Mouse (Mus musculus) lung, embryonic 15.5 days (tissue): ENCODE measurements around the gene Sox6. TPM values are rescaled to one million over a fixed set of nuclear protein-coding genes. Genes with fewer than 3 reads are reported as not detected.

Experiments used
- ATAC-seq: fragments of 200-750 bp; cut with Nextera tagmentation; 2 replicates; pipeline ENCODE4 v1.8.0; 2017; ENCODE audit warnings: moderate number of reproducible peaks, borderline replicate concordance; ENCODE audit not compliant: low FRiP score, low TSS enrichment; ENCODE audit errors: extremely low read depth
- H3K27ac ChIP-seq: fragments of 300-500 bp; sonication (generic); 2 replicates; pipeline ENCODE4 v1.5.1; 2015; ENCODE audit warnings: moderate library complexity, mild to moderate bottlenecking, inconsistent platforms
- H3K27me3 ChIP-seq: fragments of 300-500 bp; sonication (generic); 2 replicates; pipeline ENCODE4 v1.6.1; 2015; ENCODE audit warnings: inconsistent platforms
- H3K36me3 ChIP-seq: fragments of 300-500 bp; sonication (generic); 2 replicates; pipeline ENCODE4 v1.6.1; 2015; ENCODE audit warnings: inconsistent platforms
- H3K4me1 ChIP-seq: fragments of 300-500 bp; sonication (generic); 2 replicates; pipeline ENCODE4 v1.6.1; 2015; ENCODE audit warnings: inconsistent platforms
- H3K4me2 ChIP-seq: fragments of 300-500 bp; sonication (generic); 2 replicates; pipeline ENCODE4 v1.6.1; 2015; ENCODE audit warnings: inconsistent platforms, mild to moderate bottlenecking, moderate library complexity
- H3K4me3 ChIP-seq: fragments of 300-500 bp; sonication (generic); 2 replicates; pipeline ENCODE4 v1.5.1; 2015; ENCODE audit warnings: mild to moderate bottlenecking, inconsistent platforms
- H3K9ac ChIP-seq: fragments of 300-500 bp; sonication (generic); 2 replicates; pipeline ENCODE4 v1.6.1; 2015; ENCODE audit warnings: inconsistent platforms
- H3K9me3 ChIP-seq: fragments of 300-500 bp; sonication (generic); 2 replicates; pipeline ENCODE4 v1.6.1; 2016; ENCODE audit warnings: inconsistent platforms
- WGBS: fragments of 180-500 bp; shearing (Covaris S2); methylation state at CpG from one replicate; pipeline ENCODE4 v1.1.7; 2015; 5-methylcytosine and 5-hydroxymethylcytosine counted together
- polyA plus RNA-seq: library from polyadenylated mRNA; unstranded; fragments of >200 nt; fragmentation: Nextera tagmentation; extraction: Ambion mirVana; gene quantifications from 2 replicates; pipeline ENCODE4 v1.2.1, GENCODE M21; 2015

Gene Sox6
- polyA plus RNA-seq, 1 experiment from 2014 or later, result 23.1 TPM

GRCm38 (mm10) chr7:115803256-115803655 lies 235.3 kb downstream of the Sox6 start:
- 33% methylated on average over 3 of the region's 3 CpGs for WGBS
- H3K4me3 ChIP-seq, result no peak overlapping the region
- ATAC-seq, result no peak
- no peak overlapping the region for H3K4me2 ChIP-seq
- H3K4me1 ChIP-seq, result no peaks in the 10 kb centered on the region
- no peaks in the 10 kb centered on the region for H3K36me3 ChIP-seq
- H3K9me3 ChIP-seq, result no peaks in the 10 kb centered on the region
- no peak overlapping the region for H3K9ac ChIP-seq
- no peak overlapping the region for H3K27ac ChIP-seq
- no peaks in the 10 kb centered on the region for H3K27me3 ChIP-seq

GRCm38 (mm10) chr7:115794139-115794858 lies 244.3 kb downstream of the Sox6 start:
- no peaks in the 10 kb centered on the region for H3K27me3 ChIP-seq
- H3K9me3 ChIP-seq, result no peaks in the 10 kb centered on the region
- 80% methylated on average over 4 of the region's 4 CpGs for WGBS
- H3K4me1 ChIP-seq, result no peaks in the 10 kb centered on the region
- H3K4me3 ChIP-seq, result no peak overlapping the region
- H3K27ac ChIP-seq, result no peak overlapping the region
- no peak overlapping the region for H3K4me2 ChIP-seq
- H3K36me3 ChIP-seq, result no peaks in the 10 kb centered on the region
- ATAC-seq, result no peak
- H3K9ac ChIP-seq, result no peak overlapping the region

- Histone ChIP-seq H3K36me3 (no peaks in the 10 kb centered on the region), H3K4me1 (0 out of 2 replicates have a peak, but pooled peaks cover 2% of the 10 kb centered on the region), H3K9ac (no peak overlapping the region), H3K27me3 (no peaks in the 10 kb centered on the region), H3K4me2 (no peak overlapping the region), H3K9me3 (no peaks in the 10 kb centered on the region), H3K4me3 (no peak overlapping the region), H3K27ac (no peak overlapping the region)
- ATAC-seq, result no peak
- WGBS, result 55% methylated on average over 2 of the region's 2 CpGs
Measured at GRCm38 (mm10) chr7:115792841-115793240, 245.8 kb downstream of the Sox6 start.

GRCm38 (mm10) chr7:115789116-115789823 lies 249.3 kb downstream of the Sox6 start:
- Histone ChIP-seq H3K4me2 (no peak overlapping the region), H3K9me3 (no peaks in the 10 kb centered on the region), H3K9ac (no peak overlapping the region), H3K4me1 (0 out of 2 replicates have a peak, but pooled peaks cover 2% of the 10 kb centered on the region), H3K4me3 (no peak overlapping the region), H3K36me3 (no peaks in the 10 kb centered on the region), H3K27ac (no peak overlapping the region; the same call in 1 of the 2 replicates), H3K27me3 (no peaks in the 10 kb centered on the region)
- WGBS, result 43% methylated on average over 5 of the region's 5 CpGs
- ATAC-seq, result no peak

- Histone ChIP-seq H3K4me1 (0 out of 2 replicates have a peak, but pooled peaks cover 2% of the 10 kb centered on the region), H3K36me3 (no peaks in the 10 kb centered on the region), H3K4me2 (no peak overlapping the region), H3K27ac (peak overlapping the region; percentile 49; the same call in 1 of the 2 replicates), H3K9me3 (no peaks in the 10 kb centered on the region), H3K4me3 (no peak overlapping the region), H3K9ac (no peak overlapping the region), H3K27me3 (no peaks in the 10 kb centered on the region)
- 64% methylated on average over 8 of the region's 8 CpGs for WGBS
- peak; percentile 55; the same call in 1 of the 2 replicates for ATAC-seq
Measured at GRCm38 (mm10) chr7:115783982-115784917, 254.3 kb downstream of the Sox6 start.

- Histone ChIP-seq H3K9me3 (no peaks in the 10 kb centered on the region), H3K27ac (no peak overlapping the region), H3K27me3 (no peaks in the 10 kb centered on the region), H3K4me1 (no peaks in the 10 kb centered on the region), H3K36me3 (no peaks in the 10 kb centered on the region), H3K4me2 (no peak overlapping the region), H3K9ac (no peak overlapping the region), H3K4me3 (no peak overlapping the region)
- ATAC-seq, result no peak
- WGBS, result 69% methylated on average over 4 of the region's 4 CpGs
Measured at GRCm38 (mm10) chr7:115780148-115780547, 258.4 kb downstream of the Sox6 start.

- H3K9ac ChIP-seq, result no peak overlapping the region
- no peaks in the 10 kb centered on the region for H3K27me3 ChIP-seq
- WGBS, result 95% methylated on average over 2 of the region's 2 CpGs
- no peak overlapping the region for H3K4me3 ChIP-seq
- ATAC-seq, result no peak
- no peaks in the 10 kb centered on the region for H3K36me3 ChIP-seq
- no peak overlapping the region for H3K4me2 ChIP-seq
- no peaks in the 10 kb centered on the region for H3K4me1 ChIP-seq
- no peak overlapping the region for H3K27ac ChIP-seq
- H3K9me3 ChIP-seq, result no peaks in the 10 kb centered on the region
Measured at GRCm38 (mm10) chr7:115779544-115779943, 259.1 kb downstream of the Sox6 start.

- no peak for ATAC-seq
- no peaks in the 10 kb centered on the region for H3K36me3 ChIP-seq
- H3K9me3 ChIP-seq, result no peaks in the 10 kb centered on the region
- no peak overlapping the region for H3K9ac ChIP-seq
- no peaks in the 10 kb centered on the region for H3K27me3 ChIP-seq
- no peaks in the 10 kb centered on the region for H3K4me1 ChIP-seq
- H3K4me3 ChIP-seq, result no peak overlapping the region
- WGBS, result 51% methylated on average over 7 of the region's 7 CpGs
- H3K27ac ChIP-seq, result no peak overlapping the region
- no peak overlapping the region for H3K4me2 ChIP-seq
Measured at GRCm38 (mm10) chr7:115776736-115777135, 261.9 kb downstream of the Sox6 start.

- 44% methylated on average over 5 of the region's 5 CpGs for WGBS
- no peak for ATAC-seq
- no peak overlapping the region for H3K27ac ChIP-seq
- no peak overlapping the region for H3K9ac ChIP-seq
- no peaks in the 10 kb centered on the region for H3K4me1 ChIP-seq
- H3K4me3 ChIP-seq, result no peak overlapping the region
- no peaks in the 10 kb centered on the region for H3K36me3 ChIP-seq
- no peaks in the 10 kb centered on the region for H3K27me3 ChIP-seq
- H3K4me2 ChIP-seq, result no peak overlapping the region
- no peaks in the 10 kb centered on the region for H3K9me3 ChIP-seq
Measured at GRCm38 (mm10) chr7:115776324-115776723, 262.3 kb downstream of the Sox6 start.

GRCm38 (mm10) chr7:115766316-115766715 lies 272.3 kb downstream of the Sox6 start:
- H3K27ac ChIP-seq, result no peak overlapping the region
- no peaks in the 10 kb centered on the region for H3K9me3 ChIP-seq
- H3K36me3 ChIP-seq, result no peaks in the 10 kb centered on the region
- WGBS, result 39% methylated on average over 8 of the region's 8 CpGs
- no peak overlapping the region for H3K4me2 ChIP-seq
- H3K4me1 ChIP-seq, result no peaks in the 10 kb centered on the region
- peak; percentile 49; the same call in 1 of the 2 replicates for ATAC-seq
- H3K27me3 ChIP-seq, result no peaks in the 10 kb centered on the region
- H3K9ac ChIP-seq, result no peak overlapping the region
- no peak overlapping the region for H3K4me3 ChIP-seq

GRCm38 (mm10) chr7:115763851-115764250 lies 274.7 kb downstream of the Sox6 start:
- H3K27ac ChIP-seq, result peak overlapping the region; percentile 53
- no peak for ATAC-seq
- H3K9me3 ChIP-seq, result no peaks in the 10 kb centered on the region
- no peaks in the 10 kb centered on the region for H3K36me3 ChIP-seq
- WGBS, result 53% methylated on average over 2 of the region's 2 CpGs
- no peak overlapping the region for H3K9ac ChIP-seq
- H3K4me1 ChIP-seq, result no peaks in the 10 kb centered on the region
- H3K4me3 ChIP-seq, result no peak overlapping the region
- H3K4me2 ChIP-seq, result no peak overlapping the region
- no peaks in the 10 kb centered on the region for H3K27me3 ChIP-seq
